Mouse (Mus musculus) naive thymus-derived CD4-positive, alpha-beta T cell, adult 2 months (primary cell): ENCODE measurements at regions not wholly inside any gene's neighbourhood (a gene's known extent, or its start where the extent isn't known, plus 50 kb on each side); places are given as distances from the start of the nearest gene placed in this dataset.

Source experiments
- DNase-seq: peaks from one replicate; pipeline ENCODE4 v3.0.0-alpha.2; 2011; ENCODE audit warnings: low read depth

DNA sequence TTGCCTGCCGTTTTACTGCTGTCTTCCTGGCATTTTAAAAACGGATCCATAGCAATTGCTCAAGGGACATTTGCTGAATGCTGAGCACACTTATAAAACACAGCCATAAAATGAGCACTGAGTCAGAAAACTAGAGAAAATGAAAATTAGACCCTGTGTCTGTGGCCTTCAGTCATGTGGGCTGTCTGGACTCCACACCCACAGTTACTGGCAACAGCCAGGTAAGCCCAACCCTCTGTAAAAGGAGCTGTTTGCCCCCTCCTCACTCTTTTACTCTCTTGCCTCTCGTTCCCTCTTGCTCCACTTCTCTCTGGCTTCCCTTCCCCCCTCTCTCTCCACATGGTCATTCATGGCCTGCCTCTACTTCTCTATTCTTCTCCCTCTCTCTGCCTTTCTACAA lies 2169.9 kb downstream of the 9330182O14Rik start:
- no peak for DNase-seq

GRCm38 (mm10) chr15:42309586-42309985 lies 2175.4 kb downstream of the 9330182O14Rik start:
- no peak for DNase-seq

GRCm38 (mm10) chr15:42311166-42311565 lies 2177.0 kb downstream of the 9330182O14Rik start:
- DNase-seq = no peak

DNA sequence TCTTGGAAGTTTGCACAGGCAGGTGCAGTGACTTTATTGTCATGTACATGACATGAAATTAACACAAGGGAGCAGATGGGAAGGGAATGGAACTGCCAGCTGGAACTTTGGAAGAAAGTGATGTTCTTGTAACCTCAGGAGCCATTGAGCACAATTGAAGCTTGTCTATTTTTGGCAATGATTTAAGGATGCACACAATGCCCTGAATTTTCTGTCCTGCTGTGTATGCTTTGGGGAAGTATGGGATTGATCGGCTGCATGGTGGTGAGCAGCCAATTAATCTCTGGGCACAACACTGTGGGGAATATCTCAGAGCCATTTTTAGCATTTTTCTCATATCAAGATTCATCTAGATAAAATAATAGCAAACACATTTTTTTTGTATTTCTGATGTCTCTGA lies 2186.2 kb downstream of the 9330182O14Rik start:
- DNase-seq = no peak

DNA sequence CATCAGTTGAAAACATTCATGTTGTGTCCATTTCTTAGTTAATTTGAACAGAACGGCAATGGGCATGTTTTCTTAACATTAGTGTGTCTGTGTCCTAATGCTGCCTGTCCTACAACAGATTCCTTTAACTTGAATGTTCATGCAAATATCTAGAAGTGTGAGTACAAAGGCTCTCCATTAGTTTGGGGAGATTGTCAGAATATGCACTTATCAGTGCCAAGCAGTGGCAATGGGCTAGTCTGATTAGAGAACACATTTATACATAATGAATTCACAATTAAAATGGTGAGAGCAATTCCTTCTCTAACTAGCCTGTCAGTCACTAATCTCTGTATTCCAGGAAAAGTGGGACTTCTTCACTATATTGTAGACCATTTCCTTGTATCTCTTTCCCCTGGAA lies 2188.8 kb downstream of the 9330182O14Rik start:
- DNase-seq = no peak

DNA sequence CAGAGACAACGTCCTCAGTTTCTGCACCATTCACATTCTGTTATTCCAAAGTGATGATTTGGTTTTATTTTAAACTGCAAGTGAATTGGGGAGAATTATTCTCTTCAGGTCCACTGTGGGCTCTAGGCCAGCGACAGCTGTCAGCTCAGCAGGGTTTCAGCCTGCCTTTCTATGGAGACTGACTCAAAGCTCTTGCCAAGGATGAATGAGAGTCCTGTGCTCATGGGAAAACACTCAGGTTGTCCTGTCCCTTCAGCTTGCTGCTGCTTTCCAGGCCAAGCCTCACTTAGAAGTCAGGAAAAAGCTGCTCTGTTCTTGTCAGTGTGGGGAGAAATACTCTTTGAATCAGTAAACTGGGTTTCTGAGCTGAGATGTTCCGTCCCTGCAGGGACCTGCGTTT lies 2191.1 kb downstream of the 9330182O14Rik start:
- no peak for DNase-seq

- no peak for DNase-seq
Observed at GRCm38 (mm10) chr15:42328535-42328934, 2194.4 kb downstream of the 9330182O14Rik start.

- DNase-seq = no peak
Observed at GRCm38 (mm10) chr15:42329742-42330141, 2195.6 kb downstream of the 9330182O14Rik start.

- no peak for DNase-seq
Observed at GRCm38 (mm10) chr15:42333642-42334041, 2199.5 kb downstream of the 9330182O14Rik start.

DNA sequence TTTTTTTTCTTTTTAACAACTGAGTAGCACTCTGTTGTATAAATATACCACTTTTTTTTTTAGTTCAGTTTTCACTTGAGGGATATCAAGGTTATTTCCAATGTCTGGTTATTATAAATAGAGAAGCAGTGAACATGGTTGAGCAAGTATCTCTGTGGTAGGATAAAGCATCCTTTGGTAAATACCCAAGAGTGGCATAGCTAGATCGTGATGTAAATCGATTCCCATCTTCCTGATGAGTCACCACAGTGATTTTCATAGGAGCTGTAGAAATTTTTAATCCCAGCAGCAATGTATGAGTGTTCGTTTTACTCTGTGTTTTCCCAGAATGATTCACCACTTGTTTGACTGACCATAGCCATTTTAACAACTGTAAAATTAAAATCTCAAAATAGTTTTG lies 2212.0 kb downstream of the 9330182O14Rik start:
- no peak for DNase-seq

DNA sequence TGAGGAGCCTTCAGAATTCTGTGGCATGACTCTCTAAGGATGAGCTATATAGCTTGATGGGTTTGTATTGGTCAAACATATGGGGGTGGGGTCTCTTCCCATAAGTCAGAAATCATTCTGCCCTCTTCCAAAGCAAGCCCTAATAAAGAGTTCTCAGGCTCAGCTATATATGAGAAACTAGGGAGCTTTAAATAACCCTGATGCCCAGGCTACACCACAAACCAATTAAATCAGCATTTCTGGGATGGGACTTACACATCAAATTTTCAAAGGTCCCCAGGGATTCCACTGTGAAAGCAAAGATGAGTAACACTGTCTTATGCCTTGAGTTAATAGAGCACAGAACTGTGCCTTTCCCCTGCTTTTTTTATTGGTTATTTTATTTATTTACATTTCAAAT lies 2227.7 kb downstream of the 9330182O14Rik start:
- no peak for DNase-seq

- no peak for DNase-seq
Observed at GRCm38 (mm10) chr15:42364979-42365378, 2230.8 kb downstream of the 9330182O14Rik start.

DNA sequence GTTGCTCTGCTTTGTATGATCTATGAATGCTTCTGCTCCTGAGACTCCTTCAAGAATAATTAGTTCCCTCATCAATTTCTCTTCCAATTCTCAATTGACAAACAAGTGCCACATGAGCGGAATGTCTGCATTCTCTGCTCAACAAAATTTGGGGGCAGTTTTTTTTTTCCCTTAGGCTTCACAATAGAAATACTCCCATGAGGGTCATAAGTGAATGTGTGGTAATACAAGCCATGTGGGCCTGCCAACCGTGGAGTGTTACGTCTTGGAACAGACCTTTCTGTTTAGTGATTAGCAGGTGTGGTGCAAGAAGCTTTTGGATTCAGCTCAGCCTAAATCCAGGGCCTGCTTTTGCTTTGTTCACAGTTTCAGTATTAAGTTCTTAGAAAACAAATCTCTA lies 2232.6 kb downstream of the 9330182O14Rik start:
- no peak for DNase-seq

- no peak for DNase-seq
Observed at GRCm38 (mm10) chr15:42369603-42370002, 2235.4 kb downstream of the 9330182O14Rik start.

DNA sequence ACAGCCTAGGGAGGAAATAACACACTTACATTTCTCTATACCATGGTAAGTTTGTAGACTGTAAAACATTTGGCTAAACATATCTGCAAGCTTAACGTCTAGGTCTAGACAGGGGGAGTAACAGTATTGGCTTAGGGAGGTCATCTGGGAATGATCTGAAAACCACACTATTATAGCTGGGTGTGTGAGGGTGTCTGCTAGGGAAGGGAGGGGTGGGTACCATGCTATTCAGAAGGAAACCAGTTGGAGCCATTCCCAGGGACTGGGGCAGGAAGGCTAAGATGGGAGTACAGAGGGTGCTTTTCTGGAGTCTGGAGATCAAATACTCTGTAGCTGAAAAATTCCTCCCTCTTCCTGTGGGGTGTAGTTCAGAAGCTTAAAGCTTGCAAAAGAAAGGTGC lies 2235.9 kb downstream of the 9330182O14Rik start:
- no peak for DNase-seq

DNA sequence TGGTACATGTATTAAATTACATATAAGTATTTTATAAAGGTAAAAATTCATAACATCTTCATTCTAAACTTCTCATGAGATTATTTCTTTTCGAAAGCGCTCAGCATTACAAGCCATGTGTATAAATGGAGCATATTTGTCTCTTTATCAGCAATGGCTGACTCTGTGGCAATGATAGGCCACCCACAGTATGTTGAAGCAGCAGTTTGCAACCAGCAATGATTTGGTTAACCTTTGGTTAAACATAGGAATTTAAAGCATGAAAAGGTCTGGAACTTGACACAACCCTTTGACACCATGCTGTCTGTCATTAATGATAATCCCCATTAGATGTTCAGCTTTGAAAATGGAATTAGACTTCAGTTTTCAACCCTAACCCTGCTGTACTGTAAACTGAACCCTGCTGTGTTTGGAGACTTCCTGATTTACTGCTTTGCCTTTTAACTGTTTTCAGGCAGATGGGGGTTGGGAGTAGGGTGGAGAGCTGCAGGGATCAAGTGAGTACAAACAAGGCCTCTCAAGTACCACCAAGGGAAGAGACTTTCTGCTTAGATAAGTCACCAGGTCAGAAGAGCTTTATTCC lies 2238.6 kb downstream of the 9330182O14Rik start:
- DNase-seq = no peak
